8 mouse cellular contexts compared by ENCODE assay signal in genomic region chr5:115155831-115156230, GRCm38 (mm10). TPM values are rescaled to one million over a fixed set of nuclear protein-coding genes. Genes with fewer than 3 reads are reported as not detected.
A peak's percentile ranks its signal among the peaks of the same experiment; 100 is the strongest.
DNase-seq lines count a peak whose midpoint lies in the region; ATAC-seq lines count a peak whose summit lies in the region.

No protein-coding gene starts in this region.

- no peaks in the 10 kb centered on the region for H3K9me3 ChIP-seq in forebrain, embryonic 12.5 days
- no peaks in the 10 kb centered on the region for H3K9me3 ChIP-seq in kidney, embryonic 15.5 days (replicated peaks)

- 45% methylated on average over 5 of the region's 5 CpGs for WGBS in forebrain, embryonic 12.5 days
- WGBS in kidney, embryonic 15.5 days = 36% methylated on average over 5 of the region's 5 CpGs

- intact Hi-C loops in left cerebral cortex, postnatal 14 days (cut with DNase I) = no loop called here

- no peaks in the 10 kb centered on the region for H3K27me3 ChIP-seq in forebrain, embryonic 12.5 days
- H3K27me3 ChIP-seq in kidney, embryonic 15.5 days = no peaks in the 10 kb centered on the region

- H3K9ac ChIP-seq in forebrain, embryonic 12.5 days = peak overlapping the region; percentile 97
- peak overlapping the region; percentile 94 for H3K9ac ChIP-seq in kidney, embryonic 15.5 days

- peak overlapping the region; percentile 79 for H3K4me2 ChIP-seq in forebrain, embryonic 12.5 days
- peak overlapping the region; percentile 81 for H3K4me2 ChIP-seq in kidney, embryonic 15.5 days

- peak; percentile 42 to 48 for DNase-seq in lung, adult 18-20 months
- no peak for DNase-seq in lung, postnatal 14 days
- DNase-seq in thymus, postnatal 4 days = peak; percentile 54
- no peak for DNase-seq in left cerebral cortex, postnatal 14 days (ENCODE audit: low spot score in 2 of 2)
- DNase-seq in urinary bladder, adult 2 months (ENCODE audit: low spot score) = no peak

- H3K27ac ChIP-seq in forebrain, embryonic 12.5 days = no peak overlapping the region
- H3K27ac ChIP-seq in kidney, embryonic 15.5 days = peak overlapping the region; percentile 28; the same call in 1 of the 2 replicates

- H3K4me1 ChIP-seq in forebrain, embryonic 12.5 days = peaks cover 45% of the 10 kb centered on the region
- H3K4me1 ChIP-seq in kidney, embryonic 15.5 days = peaks cover 82% of the 10 kb centered on the region

- no peak for ATAC-seq in forebrain, embryonic 12.5 days (ENCODE audit: low FRiP score)
- ATAC-seq in kidney, embryonic 15.5 days (replicated peaks; ENCODE audit: low FRiP score) = no peak
- peak; percentile 54 for ATAC-seq in megakaryocyte, adult 5-6 weeks (ENCODE audit: poor library complexity, severe bottlenecking)

- peaks cover 13% of the 10 kb centered on the region for H3K36me3 ChIP-seq in forebrain, embryonic 12.5 days (replicated peaks)
- H3K36me3 ChIP-seq in kidney, embryonic 15.5 days = peaks cover 16% of the 10 kb centered on the region

- peak overlapping the region; percentile 6 for H3K4me3 ChIP-seq in forebrain, embryonic 12.5 days (replicated peaks)
- peak overlapping the region; percentile 91 for H3K4me3 ChIP-seq in kidney, embryonic 15.5 days (replicated peaks)

RNA-seq across cellular contexts. Expression of gene Mlec, which starts 2.1 kb away (rescaled TPM):
- polyA plus RNA-seq in forebrain, embryonic 12.5 days (2016; fragmentation: Nextera tagmentation; extraction: Ambion mirVana) = 50.3 and 50.8 TPM in 2 replicates
- 84.7 and 97.3 TPM in 2 replicates for polyA plus RNA-seq in kidney, embryonic 15.5 days (2015; fragmentation: Nextera tagmentation; extraction: Ambion mirVana)
- 76.4 and 97.7 TPM in 2 replicates for total RNA-seq in megakaryocyte, adult 5-6 weeks (2015)
- total RNA-seq in megakaryocyte, adult 5-6 weeks (2017) = 117 and 118 TPM in 2 replicates
- 10 to 100 TPM; 67.9 to 77.9 TPM for total RNA-seq in left cerebral cortex, postnatal 14 days (2021)
- 82.1 and 95.2 TPM in 2 replicates for polyA plus RNA-seq in urinary bladder, adult 2 months (2012; rRNA removed)

RNA-seq across cellular contexts. Expression of gene Unc119b, which starts 21.1 kb away (rescaled TPM):
- 68.6 and 69.8 TPM in 2 replicates for polyA plus RNA-seq in forebrain, embryonic 12.5 days (2016; fragmentation: Nextera tagmentation; extraction: Ambion mirVana)
- polyA plus RNA-seq in kidney, embryonic 15.5 days (2015; fragmentation: Nextera tagmentation; extraction: Ambion mirVana) = 43.7 and 48.1 TPM in 2 replicates
- total RNA-seq in megakaryocyte, adult 5-6 weeks (2015) = 12.5 and 14.0 TPM in 2 replicates
- 13.3 and 19.9 TPM in 2 replicates for total RNA-seq in megakaryocyte, adult 5-6 weeks (2017)
- 10 to 100 TPM; 23.4 to 28.1 TPM for total RNA-seq in left cerebral cortex, postnatal 14 days (2021)
- polyA plus RNA-seq in urinary bladder, adult 2 months (2012; rRNA removed) = 24.0 and 27.4 TPM in 2 replicates

RNA-seq across cellular contexts. Expression of gene Acads, which starts 36.7 kb away (rescaled TPM):
- 32.7 and 33.0 TPM in 2 replicates for polyA plus RNA-seq in forebrain, embryonic 12.5 days (2016; fragmentation: Nextera tagmentation; extraction: Ambion mirVana)
- polyA plus RNA-seq in kidney, embryonic 15.5 days (2015; fragmentation: Nextera tagmentation; extraction: Ambion mirVana) = 85.1 and 94.7 TPM in 2 replicates
- 13.5 and 15.2 TPM in 2 replicates for total RNA-seq in megakaryocyte, adult 5-6 weeks (2015)
- total RNA-seq in megakaryocyte, adult 5-6 weeks (2017) = 13.0 and 17.4 TPM in 2 replicates
- total RNA-seq in left cerebral cortex, postnatal 14 days (2021) = 1 to 10 TPM; 5.9 to 6.8 TPM
- polyA plus RNA-seq in urinary bladder, adult 2 months (2012; rRNA removed) = 54.0 and 60.2 TPM in 2 replicates

RNA-seq across cellular contexts. Expression of gene Cabp1, which starts 38.4 kb away (rescaled TPM):
- polyA plus RNA-seq in forebrain, embryonic 12.5 days (2016; fragmentation: Nextera tagmentation; extraction: Ambion mirVana) = 6.0 and 6.1 TPM in 2 replicates
- polyA plus RNA-seq in kidney, embryonic 15.5 days (2015; fragmentation: Nextera tagmentation; extraction: Ambion mirVana) = 1.7 TPM in 2 replicates
- not detected in 2 replicates for total RNA-seq in megakaryocyte, adult 5-6 weeks (2015)
- not detected in 2 replicates for total RNA-seq in megakaryocyte, adult 5-6 weeks (2017)
- 100 to 1,000 TPM; 179 to 209 TPM for total RNA-seq in left cerebral cortex, postnatal 14 days (2021)
- polyA plus RNA-seq in urinary bladder, adult 2 months (2012; rRNA removed) = 3.6 and 3.9 TPM in 2 replicates

RNA-seq across cellular contexts. Expression of gene Gm10401, which starts 57.7 kb away (rescaled TPM):
- 26.1 and 29.4 TPM in 2 replicates for polyA plus RNA-seq in forebrain, embryonic 12.5 days (2016; fragmentation: Nextera tagmentation; extraction: Ambion mirVana)
- polyA plus RNA-seq in kidney, embryonic 15.5 days (2015; fragmentation: Nextera tagmentation; extraction: Ambion mirVana) = 33.0 and 34.2 TPM in 2 replicates
- not detected in 2 replicates for total RNA-seq in megakaryocyte, adult 5-6 weeks (2015)
- not detected in 2 replicates for total RNA-seq in megakaryocyte, adult 5-6 weeks (2017)
- total RNA-seq in left cerebral cortex, postnatal 14 days (2021) = not detected
- polyA plus RNA-seq in urinary bladder, adult 2 months (2012; rRNA removed) = 0.23 TPM in 1 of 2 replicates, not detected in the other

Comparison
In these comparisons a context has a peak if more than half of its experiments do, and no peak if none do; other contexts are left out.
1. DNase-seq: peak in lung, adult 18-20 months (2 of 2) and thymus, postnatal 4 days (single experiment); none in lung, postnatal 14 days (single experiment), left cerebral cortex, postnatal 14 days (0 of 2) and urinary bladder, adult 2 months (single experiment).